Mouse (Mus musculus): ENCODE results near the gene Dpy19l1.

- no peak for TF ChIP-seq CHD2 (IDR thresholded peaks at IDR 0.05; ENCODE audit: low read depth, low read length)
- no peak for TF ChIP-seq MAFK (IDR thresholded peaks at IDR 0.05; ENCODE audit: insufficient read depth, low read depth, low read length)
- TF ChIP-seq ZNF384 (IDR thresholded peaks at IDR 0.05; ENCODE audit: low read depth, low read length) = no peak
- no peak for TF ChIP-seq HCFC1 (IDR thresholded peaks at IDR 0.05; ENCODE audit: borderline replicate concordance, insufficient read depth, low read length)
- no peak for TF ChIP-seq ZC3H11A (IDR thresholded peaks at IDR 0.05; ENCODE audit: borderline replicate concordance, low read depth, low read length)
These were observed 49.1 kb downstream of the Dpy19l1 start for GRCm38 (mm10) chr9:24453833-24454232.
